Comparison of ENCODE assay signal across 9 mouse cellular contexts in the genomic region with DNA sequence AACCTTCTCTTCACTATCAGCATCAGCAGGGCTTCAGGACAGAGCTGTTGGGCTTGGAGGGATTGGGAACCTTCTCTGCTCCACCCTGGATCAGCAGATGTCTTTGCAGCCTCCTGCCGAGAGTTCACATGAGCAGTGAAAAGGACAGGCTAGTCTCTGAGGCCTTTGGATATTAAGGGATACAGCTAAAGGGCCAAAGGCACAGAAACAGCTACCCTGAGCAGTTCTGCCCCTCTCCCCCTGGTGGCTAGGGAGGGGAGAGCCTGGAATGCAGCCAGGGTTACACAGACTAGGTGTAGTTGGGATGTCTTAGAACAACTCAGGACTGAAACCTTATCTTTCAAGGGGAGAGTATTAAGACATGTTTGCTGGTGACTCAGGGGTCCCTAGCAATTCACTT. TPM values are rescaled to one million over a fixed set of nuclear protein-coding genes. Genes with fewer than 3 reads are reported as not detected.
A peak's percentile ranks its signal among the peaks of the same experiment; 100 is the strongest.
DNase-seq lines count a peak whose midpoint lies in the region; TF ChIP-seq lines count a peak whose summit lies in the region.
"Had no signal": no experiment of that assay in that cellular context is flagged by ENCODE, and none has a peak within 500 bp of the region (broad histone marks: within the 10 kb centered on the region; RNA-seq: fewer than 3 reads in every experiment).

No protein-coding gene starts in this region.

- peaks cover 42% of the 10 kb centered on the region for H3K36me3 ChIP-seq in E14TG2a.4 (ENCODE audit: insufficient read depth, low read length)

- peaks cover 69% of the 10 kb centered on the region for H3K4me1 ChIP-seq in E14TG2a.4 (replicated peaks; ENCODE audit: low read depth, low read length)

- peak; percentile 60 for DNase-seq in embryo, embryonic 10.5 days (ENCODE audit: low spot score)
- no peak for DNase-seq in embryo, embryonic 11 days
- DNase-seq in left cerebral cortex, postnatal 4 days: peak; percentile 56
- no peak for DNase-seq in left cerebral cortex, postnatal 14 days (ENCODE audit: low spot score in 2 of 2)
- DNase-seq in cerebellum, postnatal 36 days: peak; percentile 43 to 55
- DNase-seq in layer of hippocampus, adult 8-10 months (ENCODE audit: low spot score in 2 of 2): no peak
- DNase-seq in layer of hippocampus, adult 9-10 months (ENCODE audit: low spot score): no peak
- DNase-seq: right cerebral cortex, postnatal 4 days had no signal

- H3K4me3 ChIP-seq in E14TG2a.4 (replicated peaks; ENCODE audit: low read length): no peak overlapping the region

- peaks cover 10% of the 10 kb centered on the region for H3K27me3 ChIP-seq in E14TG2a.4 (ENCODE audit: insufficient read depth, low read length)

- TF ChIP-seq CTCF in E14TG2a.4 (conservative IDR thresholded peaks at IDR 0.05; ENCODE audit: low read length): peak; percentile 67

- no peaks in the 10 kb centered on the region for H3K9me3 ChIP-seq in E14TG2a.4 (ENCODE audit: low read length)

- intact Hi-C loops in left cerebral cortex, postnatal 4 days (cut with DNase I): no loop called here
- intact Hi-C loops in left cerebral cortex, postnatal 14 days (cut with DNase I): no loop called here

RNA-seq across cellular contexts. Expression of a gene that starts 10.7 kb away (rescaled TPM):
- total RNA-seq in left cerebral cortex, postnatal 4 days (2021): under 1 TPM; 0.44 to 0.46 TPM
- 1 to 10 TPM; 1.0 to 1.1 TPM for total RNA-seq in left cerebral cortex, postnatal 14 days (2021)
- 1 to 10 TPM in 2 of 4 experiments, under 1 TPM in 2; 0.35 to 9.3 (median 4.4) TPM for total RNA-seq in layer of hippocampus, adult 8-10 months (2022)

RNA-seq across cellular contexts. Expression of a gene that starts 18.8 kb away (rescaled TPM):
- 10 to 100 TPM; 47.8 to 52.7 TPM for total RNA-seq in left cerebral cortex, postnatal 4 days (2021)
- 10 to 100 TPM; 59.8 to 63.2 TPM for total RNA-seq in left cerebral cortex, postnatal 14 days (2021)
- 10 to 100 TPM; 37.9 to 55.5 (median 47.0) TPM for total RNA-seq in layer of hippocampus, adult 8-10 months (2022)

RNA-seq across cellular contexts. Expression of a gene that starts 45.5 kb away (rescaled TPM):
- 1 to 10 TPM; 7.4 to 7.6 TPM for total RNA-seq in left cerebral cortex, postnatal 4 days (2021)
- total RNA-seq in left cerebral cortex, postnatal 14 days (2021): 1 to 10 TPM; 5.1 to 6.1 TPM
- 1 to 10 TPM; 1.8 to 4.8 (median 2.9) TPM for total RNA-seq in layer of hippocampus, adult 8-10 months (2022)

RNA-seq across cellular contexts. Expression of a gene that starts 48.6 kb away (rescaled TPM):
- total RNA-seq in left cerebral cortex, postnatal 4 days (2021): 100 to 1,000 TPM; 105 to 107 TPM
- 100 to 1,000 TPM; 107 to 114 TPM for total RNA-seq in left cerebral cortex, postnatal 14 days (2021)
- total RNA-seq in layer of hippocampus, adult 8-10 months (2022): 100 to 1,000 TPM in 1 of 4 experiments, 10 to 100 TPM in 3; 90.6 to 100 (median 94.2) TPM

Comparison
In these comparisons a context has a peak if more than half of its experiments do, and no peak if none do; other contexts are left out.
1. DNase-seq: peak in embryo, embryonic 10.5 days (single experiment), left cerebral cortex, postnatal 4 days (single experiment) and cerebellum, postnatal 36 days (2 of 2); none in embryo, embryonic 11 days (single experiment), left cerebral cortex, postnatal 14 days (0 of 2), layer of hippocampus, adult 8-10 months (0 of 2) and layer of hippocampus, adult 9-10 months (single experiment).